Mouse (Mus musculus) forelimb bud, embryonic 11.5 days (tissue): ENCODE measurements around the gene Cog2.

Experiments
- DNase-seq: peaks from one replicate; pipeline ENCODE4 v3.0.0-alpha.2; 2012; ENCODE audit warnings: low read depth, low spot score

Gene Cog2

GRCm38 (mm10) chr8:124516525-124516924 is 4.0 kb upstream of the Cog2 start:
- no peak for DNase-seq

- DNase-seq, result no peak
Observed at GRCm38 (mm10) chr8:124517142-124517541, 3.4 kb upstream of the Cog2 start.

GRCm38 (mm10) chr8:124521946-124522345 is 1.4 kb downstream of the Cog2 start:
- no peak for DNase-seq

GRCm38 (mm10) chr8:124526261-124526660 is 5.7 kb downstream of the Cog2 start:
- DNase-seq, result no peak

- no peak for DNase-seq
Observed at GRCm38 (mm10) chr8:124530076-124530475, 9.5 kb downstream of the Cog2 start.

- no peak for DNase-seq
Observed at GRCm38 (mm10) chr8:124530556-124530955, 10.0 kb downstream of the Cog2 start.

- DNase-seq, result no peak
Observed at GRCm38 (mm10) chr8:124530996-124531395, 10.4 kb downstream of the Cog2 start.

- DNase-seq, result no peak
Observed at GRCm38 (mm10) chr8:124532626-124533025, 12.1 kb downstream of the Cog2 start.

GRCm38 (mm10) chr8:124535451-124535850 is 14.9 kb downstream of the Cog2 start:
- DNase-seq, result no peak

GRCm38 (mm10) chr8:124540906-124541305 is 20.3 kb downstream of the Cog2 start:
- no peak for DNase-seq

GRCm38 (mm10) chr8:124542001-124542400 is 21.4 kb downstream of the Cog2 start:
- DNase-seq, result no peak

- DNase-seq, result no peak
Observed at GRCm38 (mm10) chr8:124543272-124543671, 22.7 kb downstream of the Cog2 start.

- no peak for DNase-seq
Observed at GRCm38 (mm10) chr8:124546371-124546770, 25.8 kb downstream of the Cog2 start.

GRCm38 (mm10) chr8:124546815-124547214 is 26.2 kb downstream of the Cog2 start:
- no peak for DNase-seq

GRCm38 (mm10) chr8:124547269-124547668 is 26.7 kb downstream of the Cog2 start:
- no peak for DNase-seq

GRCm38 (mm10) chr8:124548187-124548586 is 27.6 kb downstream of the Cog2 start:
- DNase-seq, result no peak

- DNase-seq, result no peak
Observed at GRCm38 (mm10) chr8:124551011-124551661, 30.6 kb downstream of the Cog2 start.

GRCm38 (mm10) chr8:124555113-124555750 is 34.7 kb downstream of the Cog2 start:
- no peak for DNase-seq

- no peak for DNase-seq
Observed at GRCm38 (mm10) chr8:124556164-124556563, 35.6 kb downstream of the Cog2 start.

- no peak for DNase-seq
Observed at GRCm38 (mm10) chr8:124556658-124557057, 36.1 kb downstream of the Cog2 start.

- no peak for DNase-seq
Observed at GRCm38 (mm10) chr8:124557476-124557875, 36.9 kb downstream of the Cog2 start.

GRCm38 (mm10) chr8:124567126-124567525 is 46.6 kb downstream of the Cog2 start:
- DNase-seq, result no peak

- DNase-seq, result no peak
Observed at GRCm38 (mm10) chr8:124567584-124567983, 47.0 kb downstream of the Cog2 start.
